Mouse (Mus musculus) myocyte (in vitro differentiated cells): Measurements from ENCODE around the gene Wwox. TPM values are rescaled to one million over a fixed set of nuclear protein-coding genes. Genes with fewer than 3 reads are reported as not detected.

ENCODE experiments used
- H3K27me3 ChIP-seq: one replicate; pipeline ENCODE4 v1.6.1; 2011; ENCODE audit not compliant: control insufficient read depth, insufficient read depth, insufficient read length
- H3K36me3 ChIP-seq: one replicate; pipeline ENCODE4 v1.6.1; 2011; ENCODE audit not compliant: control insufficient read depth, insufficient read depth
- H3K4me2 ChIP-seq: one replicate; pipeline ENCODE4 v1.6.1; 2011; ENCODE audit warnings: low read depth, control low read depth
- H3K4me3 ChIP-seq: one replicate; pipeline ENCODE4 v1.5.1; 2011; ENCODE audit warnings: mild to moderate bottlenecking, control low read depth, moderate library complexity
- H3K79me2 ChIP-seq: one replicate; pipeline ENCODE4 v1.6.1; 2011; ENCODE audit not compliant: control insufficient read depth, insufficient read depth
- H3ac ChIP-seq: one replicate; pipeline ENCODE4 v1.6.1; 2011; ENCODE audit not compliant: control insufficient read depth, insufficient read length
- CEBPB ChIP-seq: IDR thresholded peaks from 2 replicates; pipeline ENCODE4 v1.6.1; 2011; ENCODE audit warnings: mild to moderate bottlenecking, moderate library complexity; ENCODE audit not compliant: poor library complexity, insufficient read depth, severe bottlenecking
- E2F4 ChIP-seq: IDR thresholded peaks from one replicate; pipeline ENCODE4 v1.6.1; 2011; ENCODE audit warnings: mild to moderate bottlenecking, control low read depth, moderate library complexity; ENCODE audit not compliant: insufficient read depth
- MAX ChIP-seq: IDR thresholded peaks from one replicate; pipeline ENCODE4 v1.6.1; 2011; ENCODE audit warnings: low read depth, mild to moderate bottlenecking, control low read depth
- MYOD1 ChIP-seq, 3 experiments: IDR thresholded peaks; one replicate each; pipeline ENCODE4 v1.6.1; 2011; ENCODE audit warnings: control low read depth in 2 of 3, low read depth in 2 of 3, mild to moderate bottlenecking in 2 of 3, moderate library complexity in 1 of 3; ENCODE audit not compliant: insufficient read length in 2 of 3, control insufficient read depth in 1 of 3
- MYOG ChIP-seq, 3 experiments: IDR thresholded peaks; one replicate each; pipeline ENCODE4 v1.6.1; 2011; ENCODE audit warnings: control low read depth in 2 of 3, low read depth in 2 of 3, mild to moderate bottlenecking in 2 of 3; ENCODE audit not compliant: insufficient read length in 2 of 3, control insufficient read depth in 1 of 3, insufficient read depth in 1 of 3
- POLR2A ChIP-seq: IDR thresholded peaks from one replicate; pipeline ENCODE4 v1.6.1; 2011; ENCODE audit warnings: low read depth, mild to moderate bottlenecking, control low read depth, moderate library complexity; ENCODE audit not compliant: insufficient read length
- POLR2AphosphoS2 ChIP-seq: IDR thresholded peaks from one replicate; pipeline ENCODE4 v1.6.1; 2011; ENCODE audit warnings: low read depth, control low read depth; ENCODE audit not compliant: insufficient read length
- REST ChIP-seq: IDR thresholded peaks from one replicate; pipeline ENCODE4 v1.6.1; 2011; ENCODE audit warnings: mild to moderate bottlenecking, control low read depth, moderate library complexity; ENCODE audit not compliant: insufficient read depth, insufficient read length
- SRF ChIP-seq: IDR thresholded peaks from one replicate; pipeline ENCODE4 v1.6.1; 2011; ENCODE audit warnings: low read depth; ENCODE audit not compliant: control insufficient read depth, insufficient read length
- TCF12 ChIP-seq: IDR thresholded peaks from one replicate; pipeline ENCODE4 v1.6.1; 2011; ENCODE audit warnings: mild to moderate bottlenecking, control low read depth; ENCODE audit not compliant: poor library complexity, insufficient read depth, severe bottlenecking
- TCF3 ChIP-seq: IDR thresholded peaks from one replicate; pipeline ENCODE4 v1.6.1; 2011; ENCODE audit warnings: low read depth, control low read depth; ENCODE audit not compliant: insufficient read length
- USF1 ChIP-seq: IDR thresholded peaks from one replicate; pipeline ENCODE4 v1.6.1; 2011; ENCODE audit warnings: low read depth, mild to moderate bottlenecking, control low read depth, moderate library complexity
- polyA plus RNA-seq: library from polyadenylated mRNA; unstranded; fragments of >200 nt; fragmentation: generic; extraction: Trizol; gene quantifications from one replicate; pipeline ENCODE4 v1.2.1, GENCODE M21; 2012; ENCODE audit warnings: missing spikeins

Wwox gene
- polyA plus RNA-seq, 1 experiment, result 8.6 TPM

DNA sequence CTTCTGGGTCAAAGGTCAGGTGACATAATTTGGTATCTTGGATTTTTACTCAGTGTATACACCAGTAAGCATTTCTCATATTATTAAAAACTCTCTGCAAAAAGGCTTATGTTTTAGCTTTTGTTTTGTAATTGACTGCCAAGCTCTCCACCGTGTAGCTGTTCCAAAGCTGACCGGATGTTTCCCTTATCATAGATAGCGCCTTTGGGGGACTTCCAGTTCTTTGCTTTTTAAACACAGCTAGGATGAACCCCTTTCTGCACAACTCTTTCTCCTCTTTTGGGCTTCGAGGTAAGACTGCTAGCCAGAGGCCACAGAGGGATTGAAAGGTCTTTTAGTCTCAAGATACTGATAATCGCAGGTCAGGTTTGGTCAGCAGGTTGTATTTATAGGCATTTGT lies 883.0 kb downstream of the Wwox start:
- H3ac ChIP-seq, result no peak overlapping the region
- TF ChIP-seq REST, result no peak
- TF ChIP-seq POLR2A, result no peak
- TF ChIP-seq TCF3, result no peak
- TF ChIP-seq MYOG (IDR thresholded peaks at IDR 0.05; ENCODE audit: control insufficient read depth in 1 of 3, insufficient read depth in 1 of 3, insufficient read length in 2 of 3, low read depth in 2 of 3), result no peak
- no peak for TF ChIP-seq POLR2AphosphoS2
- no peak for TF ChIP-seq E2F4
- no peak for TF ChIP-seq MAX
- TF ChIP-seq USF1, result no peak

DNA sequence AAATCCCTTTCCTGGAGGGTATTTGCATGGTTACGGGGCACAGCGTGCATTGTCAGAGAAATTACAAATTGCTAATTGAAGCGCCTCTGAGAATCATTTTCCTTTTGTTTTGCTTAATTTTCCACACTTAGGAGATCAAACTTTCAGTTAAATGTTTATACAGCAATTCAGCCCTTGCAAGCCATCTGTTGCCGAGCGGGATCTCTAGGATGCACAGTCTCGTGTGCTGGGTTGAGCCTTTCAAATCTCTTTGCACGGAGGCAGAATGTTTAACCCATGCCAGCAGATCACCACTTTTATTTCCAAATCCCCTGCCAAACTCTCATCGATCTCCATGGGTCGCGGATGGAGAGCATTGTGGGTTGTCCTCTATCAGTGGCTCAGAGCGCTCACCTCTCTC lies 891.2 kb downstream of the Wwox start:
- TF ChIP-seq REST (no peak), MAX (no peak), POLR2AphosphoS2 (no peak), POLR2A (no peak), TCF12 (no peak), TCF3 (no peak), USF1 (no peak), SRF (no peak), E2F4 (no peak), MYOD1 (IDR thresholded peaks at IDR 0.05; ENCODE audit: control insufficient read depth in 1 of 3, insufficient read length in 2 of 3, low read depth in 2 of 3) (no peak), CEBPB (no peak), MYOG (IDR thresholded peaks at IDR 0.05; ENCODE audit: control insufficient read depth in 1 of 3, insufficient read depth in 1 of 3, insufficient read length in 2 of 3, low read depth in 2 of 3) (no peak)
- Histone ChIP-seq H3K27me3 (no peaks in the 10 kb centered on the region), H3K79me2 (no peaks in the 10 kb centered on the region), H3K36me3 (no peaks in the 10 kb centered on the region), H3ac (no peak overlapping the region), H3K4me3 (no peak overlapping the region), H3K4me2 (no peak overlapping the region)

More for the DNA sequence above, 883.0 kb downstream of the Wwox start:
- Histone ChIP-seq H3K4me2 (no peak overlapping the region), H3K27me3 (no peaks in the 10 kb centered on the region), H3K36me3 (no peaks in the 10 kb centered on the region), H3K4me3 (no peak overlapping the region), H3K79me2 (no peaks in the 10 kb centered on the region)

DNA sequence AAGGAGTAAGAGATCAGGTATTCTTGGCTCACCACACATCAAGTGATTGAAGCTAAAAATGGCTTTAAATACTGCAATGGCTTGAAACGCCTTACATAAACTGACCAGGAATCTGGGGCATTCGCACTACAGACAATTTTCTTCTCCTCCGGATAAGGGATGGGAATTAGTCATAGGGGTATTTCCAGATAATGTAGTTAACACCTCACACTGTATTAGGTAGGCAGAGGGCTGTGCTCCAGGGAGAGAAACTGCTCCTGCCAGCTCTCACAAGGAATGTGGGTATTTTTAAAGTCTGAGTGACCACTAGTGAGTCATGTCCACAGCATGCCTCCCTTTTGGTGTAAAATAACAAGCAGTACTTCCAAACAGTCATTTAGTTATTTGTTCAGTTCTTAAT lies 894.5 kb downstream of the Wwox start:
- no peak overlapping the region for H3K4me3 ChIP-seq
- no peaks in the 10 kb centered on the region for H3K79me2 ChIP-seq
- TF ChIP-seq SRF (no peak), E2F4 (no peak), USF1 (no peak), TCF3 (no peak), CEBPB (no peak), TCF12 (no peak), MYOG (IDR thresholded peaks at IDR 0.05; ENCODE audit: control insufficient read depth in 1 of 3, insufficient read depth in 1 of 3, insufficient read length in 2 of 3, low read depth in 2 of 3) (no peak), MYOD1 (IDR thresholded peaks at IDR 0.05; ENCODE audit: control insufficient read depth in 1 of 3, insufficient read length in 2 of 3, low read depth in 2 of 3) (no peak), POLR2AphosphoS2 (no peak), POLR2A (no peak), MAX (no peak), REST (no peak)
- H3K36me3 ChIP-seq, result no peaks in the 10 kb centered on the region
- no peaks in the 10 kb centered on the region for H3K27me3 ChIP-seq
- H3ac ChIP-seq, result no peak overlapping the region
- peak overlapping the region; percentile 34 for H3K4me2 ChIP-seq

DNA sequence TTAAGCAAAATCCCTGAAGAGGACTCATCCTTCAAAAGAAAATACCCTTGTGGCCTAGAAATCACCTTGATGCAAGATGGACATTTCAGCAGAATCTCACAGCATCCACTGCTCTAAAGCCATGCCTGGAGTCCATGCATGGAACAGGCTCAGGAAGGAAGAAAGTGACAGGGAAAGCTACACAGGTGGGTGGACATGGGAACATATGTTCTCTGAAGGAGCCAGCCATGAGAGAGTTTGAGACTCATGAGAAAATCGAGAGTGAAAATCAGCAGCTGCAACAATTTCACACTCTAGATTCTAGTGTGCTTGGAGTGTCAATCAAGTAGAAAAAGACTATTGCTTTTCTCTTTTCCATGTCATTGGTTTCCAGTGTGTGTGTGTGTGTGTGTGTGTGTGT lies 896.9 kb downstream of the Wwox start:
- Histone ChIP-seq H3K79me2 (no peaks in the 10 kb centered on the region), H3K4me3 (no peak overlapping the region)
- TF ChIP-seq E2F4 (no peak), TCF3 (no peak), CEBPB (no peak), SRF (no peak), MYOD1 (IDR thresholded peaks at IDR 0.05; ENCODE audit: control insufficient read depth in 1 of 3, insufficient read length in 2 of 3, low read depth in 2 of 3) (no peak), MYOG (IDR thresholded peaks at IDR 0.05; ENCODE audit: control insufficient read depth in 1 of 3, insufficient read depth in 1 of 3, insufficient read length in 2 of 3, low read depth in 2 of 3) (no peak), TCF12 (no peak), POLR2A (no peak), REST (no peak), USF1 (no peak), MAX (no peak), POLR2AphosphoS2 (no peak)

More for the DNA sequence above, 896.9 kb downstream of the Wwox start:
- H3K27me3 ChIP-seq, result no peaks in the 10 kb centered on the region
- no peak overlapping the region for H3K4me2 ChIP-seq
- no peak overlapping the region for H3ac ChIP-seq
- no peaks in the 10 kb centered on the region for H3K36me3 ChIP-seq
